ENCODE assay signal across 25 mouse cellular contexts in genomic region chr13:43447721-43448120, GRCm38 (mm10).
"Had no signal": no experiment of that assay in that cellular context is flagged by ENCODE, and none has a peak within 500 bp of the region (broad histone marks: within the 10 kb centered on the region; RNA-seq: fewer than 3 reads in every experiment).

No protein-coding gene starts in this region.

- H3K27me3 ChIP-seq: embryonic facial prominence, embryonic 12.5 days; embryonic facial prominence, embryonic 13.5 days; embryonic facial prominence, embryonic 15.5 days; forebrain, embryonic 12.5 days; forebrain, embryonic 13.5 days; forebrain, embryonic 15.5 days had no signal

- DNase-seq: cerebellum, adult 8-10 months; cerebellum, adult 9-10 months; cerebellum, adult 9-11 months; cerebellum, postnatal 10 days; cerebellum, postnatal 14 days; cerebellum, postnatal 25 days; cerebellum, postnatal 36 days; embryo, embryonic 11 days; forebrain, postnatal 0 days; gastrocnemius, adult 2 months; gastrocnemius, postnatal 10 days; gastrocnemius, postnatal 14 days; gastrocnemius, postnatal 36 days; heart, adult 2 months had no signal

- H3K4me1 ChIP-seq: embryonic facial prominence, embryonic 13.5 days had no signal

- H3K36me3 ChIP-seq: embryonic facial prominence, embryonic 10.5 days; embryonic facial prominence, embryonic 12.5 days; embryonic facial prominence, embryonic 13.5 days; embryonic facial prominence, embryonic 15.5 days; forebrain, embryonic 12.5 days; forebrain, embryonic 15.5 days; heart, embryonic 10.5 days had no signal

- H3K4me3 ChIP-seq: embryonic facial prominence, embryonic 10.5 days; embryonic facial prominence, embryonic 12.5 days; embryonic facial prominence, embryonic 13.5 days; embryonic facial prominence, embryonic 15.5 days; erythroblast, embryonic 14.5 days; forebrain, embryonic 10.5 days; forebrain, embryonic 12.5 days; forebrain, embryonic 13.5 days; forebrain, embryonic 15.5 days; gastrocnemius, adult 2 months; heart, adult 2 months; heart, embryonic 10.5 days had no signal

- H3K4me2 ChIP-seq: embryonic facial prominence, embryonic 12.5 days; embryonic facial prominence, embryonic 13.5 days; embryonic facial prominence, embryonic 15.5 days; forebrain, embryonic 12.5 days; forebrain, embryonic 13.5 days; forebrain, embryonic 15.5 days; heart, embryonic 11.5 days had no signal

- H3K9ac ChIP-seq: embryonic facial prominence, embryonic 12.5 days; embryonic facial prominence, embryonic 13.5 days; embryonic facial prominence, embryonic 15.5 days; forebrain, embryonic 12.5 days; forebrain, embryonic 13.5 days; forebrain, embryonic 15.5 days; forebrain, postnatal 0 days had no signal

- H3K27ac ChIP-seq: embryonic facial prominence, embryonic 10.5 days; embryonic facial prominence, embryonic 12.5 days; embryonic facial prominence, embryonic 13.5 days; embryonic facial prominence, embryonic 15.5 days; forebrain, embryonic 10.5 days; forebrain, embryonic 12.5 days; forebrain, embryonic 13.5 days; forebrain, embryonic 15.5 days; gastrocnemius, adult 2 months; heart, adult 2 months; heart, embryonic 10.5 days had no signal

- H3K9me3 ChIP-seq: embryonic facial prominence, embryonic 10.5 days; embryonic facial prominence, embryonic 12.5 days; embryonic facial prominence, embryonic 13.5 days; embryonic facial prominence, embryonic 15.5 days; forebrain, embryonic 10.5 days; forebrain, embryonic 12.5 days; forebrain, embryonic 13.5 days; forebrain, embryonic 15.5 days; heart, embryonic 10.5 days had no signal
